In genomic region chr2:152376345-152376741, GRCm38 (mm10) we compare ENCODE assay signal across 8 mouse cellular contexts. TPM values are rescaled to one million over a fixed set of nuclear protein-coding genes. Genes with fewer than 3 reads are reported as not detected.
DNase-seq lines count a peak whose midpoint lies in the region; ATAC-seq and TF ChIP-seq lines count a peak whose summit lies in the region.

TSS of gene Nrsn2 (minus strand) at chr2:152376638.

- H3K27ac ChIP-seq in kidney, embryonic 15.5 days = no peak within 1 kb of the TSS
- H3K27ac ChIP-seq in embryonic facial prominence, embryonic 13.5 days = no peak within 1 kb of the TSS
- H3K27ac ChIP-seq in intestine, postnatal 0 days (ENCODE audit: low read depth, low read length) = no peak within 1 kb of the TSS
- peak within 1 kb of the TSS; percentile 68; the same call in 1 of the 2 replicates for H3K27ac ChIP-seq in neural tube, embryonic 12.5 days

- peaks cover 17% of the 10 kb centered on the region for H3K4me1 ChIP-seq in kidney, embryonic 15.5 days
- peaks cover 17% of the 10 kb centered on the region for H3K4me1 ChIP-seq in embryonic facial prominence, embryonic 13.5 days
- no peaks in the 10 kb centered on the region for H3K4me1 ChIP-seq in intestine, postnatal 0 days (replicated peaks; ENCODE audit: control insufficient read depth, insufficient read depth, low read length)
- peaks cover 19% of the 10 kb centered on the region for H3K4me1 ChIP-seq in neural tube, embryonic 12.5 days

- no peak for TF ChIP-seq CTCF in intestine, postnatal 0 days (IDR thresholded peaks at IDR 0.05; ENCODE audit: low read depth)

- peaks cover 37% of the 10 kb centered on the region for H3K27me3 ChIP-seq in kidney, embryonic 15.5 days
- peaks cover 26% of the 10 kb centered on the region for H3K27me3 ChIP-seq in embryonic facial prominence, embryonic 13.5 days
- peaks cover 17% of the 10 kb centered on the region for H3K27me3 ChIP-seq in intestine, postnatal 0 days (replicated peaks; ENCODE audit: control insufficient read depth, insufficient read depth, low read length)
- peaks cover 3% of the 10 kb centered on the region for H3K27me3 ChIP-seq in neural tube, embryonic 12.5 days (replicated peaks)

- peak within 1 kb of the TSS; percentile 49 for H3K4me2 ChIP-seq in kidney, embryonic 15.5 days
- peak within 1 kb of the TSS; percentile 53 for H3K4me2 ChIP-seq in embryonic facial prominence, embryonic 13.5 days
- 0 out of 2 replicates have a peak within 1 kb of the TSS, but pooled peaks have one; percentile 21 for H3K4me2 ChIP-seq in intestine, postnatal 0 days (replicated peaks; ENCODE audit: low read depth)
- peak within 1 kb of the TSS; percentile 55 for H3K4me2 ChIP-seq in neural tube, embryonic 12.5 days (replicated peaks)

- no peak within 1 kb of the TSS for H3K9ac ChIP-seq in kidney, embryonic 15.5 days
- peak within 1 kb of the TSS; percentile 49 for H3K9ac ChIP-seq in embryonic facial prominence, embryonic 13.5 days
- no peak within 1 kb of the TSS for H3K9ac ChIP-seq in intestine, postnatal 0 days (ENCODE audit: low read depth, low read length)
- H3K9ac ChIP-seq in neural tube, embryonic 12.5 days = peak within 1 kb of the TSS; percentile 44

- no peaks in the 10 kb centered on the region for H3K36me3 ChIP-seq in kidney, embryonic 15.5 days
- no peaks in the 10 kb centered on the region for H3K36me3 ChIP-seq in embryonic facial prominence, embryonic 13.5 days
- no peaks in the 10 kb centered on the region for H3K36me3 ChIP-seq in intestine, postnatal 0 days (ENCODE audit: control insufficient read depth, insufficient read depth)
- H3K36me3 ChIP-seq in neural tube, embryonic 12.5 days = no peaks in the 10 kb centered on the region

- 4% methylated on average over 16 of the region's 16 CpGs for WGBS in kidney, embryonic 15.5 days
- 0% methylated on average over 16 of the region's 16 CpGs for WGBS in embryonic facial prominence, embryonic 13.5 days
- WGBS in intestine, postnatal 0 days = 4% methylated on average over 16 of the region's 16 CpGs
- WGBS in neural tube, embryonic 12.5 days = 5% methylated on average over 16 of the region's 16 CpGs

- no peaks in the 10 kb centered on the region for H3K9me3 ChIP-seq in kidney, embryonic 15.5 days (replicated peaks)
- no peaks in the 10 kb centered on the region for H3K9me3 ChIP-seq in embryonic facial prominence, embryonic 13.5 days
- H3K9me3 ChIP-seq in intestine, postnatal 0 days (ENCODE audit: control insufficient read depth) = no peaks in the 10 kb centered on the region
- H3K9me3 ChIP-seq in neural tube, embryonic 12.5 days = no peaks in the 10 kb centered on the region

- ATAC-seq in kidney, embryonic 15.5 days (replicated peaks; ENCODE audit: low FRiP score) = peak; percentile 45
- ATAC-seq in embryonic facial prominence, embryonic 13.5 days (ENCODE audit: insufficient number of reproducible peaks, insufficient read depth, low FRiP score, low TSS enrichment, low read depth) = peak; percentile 39; the same call in 1 of the 2 replicates
- ATAC-seq in intestine, postnatal 0 days = no peak
- ATAC-seq in neural tube, embryonic 12.5 days (ENCODE audit: low FRiP score, low read depth) = peak; percentile 78

- no peak for DNase-seq in kidney, adult 8-10 months
- DNase-seq in ovary, adult 18-20 months (ENCODE audit: low spot score) = no peak
- no peak for DNase-seq in spleen, postnatal 4 days (ENCODE audit: low spot score in 2 of 2)
- no peak for DNase-seq in thymus, postnatal 25 days

- peak within 1 kb of the TSS; percentile 12 for H3K4me3 ChIP-seq in kidney, embryonic 15.5 days (replicated peaks)
- peak within 1 kb of the TSS; percentile 24 for H3K4me3 ChIP-seq in embryonic facial prominence, embryonic 13.5 days
- no peak within 1 kb of the TSS for H3K4me3 ChIP-seq in intestine, postnatal 0 days (ENCODE audit: low read depth, low read length)
- peak within 1 kb of the TSS; percentile 19 for H3K4me3 ChIP-seq in neural tube, embryonic 12.5 days

RNA-seq across cellular contexts. Expression of gene Nrsn2, which starts in this region (rescaled TPM):
- polyA plus RNA-seq in kidney, embryonic 15.5 days (2015; fragmentation: Nextera tagmentation; extraction: Ambion mirVana) = 1.1 and 2.2 TPM in 2 replicates
- polyA plus RNA-seq in embryonic facial prominence, embryonic 13.5 days (2015; fragmentation: Nextera tagmentation; extraction: Ambion mirVana) = 2.1 and 2.3 TPM in 2 replicates
- polyA plus RNA-seq in intestine, postnatal 0 days (2015; fragmentation: Nextera tagmentation; extraction: Ambion mirVana) = 4.1 and 4.7 TPM in 2 replicates
- 14.7 and 16.5 TPM in 2 replicates for polyA plus RNA-seq in neural tube, embryonic 12.5 days (2016; fragmentation: Nextera tagmentation; extraction: Ambion mirVana)

Comparison
In these comparisons a context has a peak if more than half of its experiments do, and no peak if none do; other contexts are left out.
1. H3K9ac ChIP-seq: peak in embryonic facial prominence, embryonic 13.5 days (single experiment) and neural tube, embryonic 12.5 days (single experiment); none in kidney, embryonic 15.5 days (single experiment) and intestine, postnatal 0 days (single experiment).
2. Peak in every context shown above with its lines, with median percentiles within 50 percentile points of each other: H3K4me2 ChIP-seq.